Mouse (Mus musculus) embryonic fibroblast, embryonic 13.5 days (primary cell): ENCODE data around the gene Rad51b. TPM values are rescaled to one million over a fixed set of nuclear protein-coding genes. Genes with fewer than 3 reads are reported as not detected.

Source experiments
- H3K27ac ChIP-seq: 2 replicates; pipeline ENCODE4 v1.5.1; 2012; ENCODE audit warnings: low read length, control low read depth, inconsistent platforms; ENCODE audit not compliant: insufficient read depth
- H3K4me1 ChIP-seq: 2 replicates; pipeline ENCODE4 v1.6.1; 2011; ENCODE audit warnings: low read length; ENCODE audit not compliant: control insufficient read depth, insufficient read depth
- H3K4me3 ChIP-seq: 2 replicates; pipeline ENCODE4 v1.5.1; 2011; ENCODE audit warnings: mild to moderate bottlenecking, control low read depth, low read length; ENCODE audit not compliant: insufficient read depth
- CTCF ChIP-seq: IDR thresholded peaks from 2 replicates; pipeline ENCODE4 v1.5.1; 2011; ENCODE audit warnings: mild to moderate bottlenecking, control low read depth, low read length, moderate library complexity, borderline replicate concordance; ENCODE audit not compliant: insufficient read depth
- POLR2A ChIP-seq: IDR thresholded peaks from 2 replicates; pipeline ENCODE4 v1.6.1; 2011; ENCODE audit warnings: low read depth, mild to moderate bottlenecking, control low read depth, low read length, moderate library complexity
- polyA plus RNA-seq: library from polyadenylated mRNA; stranded (reverse); fragments of >200 nt; gene quantifications from 2 replicates; pipeline ENCODE4 v1.2.4, GENCODE M21; 2011; ENCODE audit warnings: low read depth; ENCODE audit not compliant: missing spikeins, insufficient read length

Gene Rad51b
- polyA plus RNA-seq, 1 experiment: 4.0 TPM

DNA sequence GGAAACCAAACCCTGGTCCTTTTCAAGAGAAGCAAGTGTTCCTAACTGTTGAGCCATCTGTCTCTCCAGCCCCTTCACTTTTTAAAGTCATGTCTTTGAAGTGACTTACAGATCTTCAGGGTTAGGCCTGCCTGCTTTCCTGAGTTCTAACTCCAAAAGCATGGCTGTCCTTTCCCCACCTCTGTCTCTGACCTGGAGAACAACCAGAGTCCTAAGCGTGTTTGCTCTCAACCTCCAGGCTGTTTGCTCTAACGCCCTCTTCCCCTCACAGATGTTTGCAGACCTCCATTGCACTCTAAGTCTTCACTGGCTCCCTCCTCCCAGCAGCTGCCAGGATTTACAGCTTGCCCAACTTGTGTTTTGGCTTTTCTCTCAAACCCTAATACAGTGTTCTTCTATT lies 29.7 kb downstream of the Rad51b start:
- TF ChIP-seq POLR2A (no peak), CTCF (no peak)
- H3K4me1 ChIP-seq: no peaks in the 10 kb centered on the region; the same call in 1 of the 2 replicates
- H3K4me3 ChIP-seq: no peak overlapping the region
- H3K27ac ChIP-seq: no peak overlapping the region

DNA sequence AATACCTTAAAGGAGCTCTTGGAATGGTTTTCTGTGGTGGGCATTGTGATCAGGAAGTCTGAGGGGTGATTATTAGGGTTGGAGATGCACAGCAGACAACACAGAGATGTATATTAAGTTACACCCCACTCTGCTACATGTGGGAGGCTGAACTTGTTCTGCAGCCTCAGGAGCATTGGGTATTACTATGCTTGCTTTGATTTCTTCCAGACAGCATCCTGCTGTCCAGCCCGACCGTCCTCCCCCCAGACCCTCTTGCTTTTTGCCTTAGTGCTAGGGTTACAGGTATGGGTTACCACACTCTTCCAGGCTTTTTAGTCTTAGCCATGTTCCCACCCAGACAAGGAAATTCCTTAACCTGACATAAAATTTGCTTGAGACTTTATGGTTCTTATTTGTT lies 30.8 kb downstream of the Rad51b start:
- no peak for TF ChIP-seq CTCF
- H3K27ac ChIP-seq: no peak overlapping the region
- H3K4me1 ChIP-seq: no peaks in the 10 kb centered on the region; the same call in 1 of the 2 replicates
- no peak overlapping the region for H3K4me3 ChIP-seq

DNA sequence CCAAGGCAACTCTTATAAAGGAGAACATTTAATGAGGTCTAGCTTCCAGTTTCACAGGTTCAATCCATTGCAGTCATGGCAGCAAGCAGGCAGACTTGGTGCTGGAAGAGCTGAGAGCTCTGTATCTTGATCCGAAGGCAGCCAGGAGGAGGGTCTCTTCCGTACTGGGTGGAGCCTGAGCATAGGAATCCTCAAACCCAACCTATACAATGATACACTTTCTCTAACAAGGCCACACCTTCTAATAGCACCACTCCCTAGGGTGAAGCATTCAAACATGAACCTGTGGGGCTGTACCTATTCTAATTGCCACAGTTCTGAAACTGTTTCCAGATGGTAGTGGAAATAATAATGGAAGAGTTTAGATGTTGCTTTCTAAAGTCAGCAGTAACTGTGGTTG lies 33.5 kb downstream of the Rad51b start:
- TF ChIP-seq POLR2A (no peak), CTCF (no peak)
- H3K4me1 ChIP-seq: no peaks in the 10 kb centered on the region; the same call in 1 of the 2 replicates
- H3K27ac ChIP-seq: no peak overlapping the region
- H3K4me3 ChIP-seq: no peak overlapping the region

DNA sequence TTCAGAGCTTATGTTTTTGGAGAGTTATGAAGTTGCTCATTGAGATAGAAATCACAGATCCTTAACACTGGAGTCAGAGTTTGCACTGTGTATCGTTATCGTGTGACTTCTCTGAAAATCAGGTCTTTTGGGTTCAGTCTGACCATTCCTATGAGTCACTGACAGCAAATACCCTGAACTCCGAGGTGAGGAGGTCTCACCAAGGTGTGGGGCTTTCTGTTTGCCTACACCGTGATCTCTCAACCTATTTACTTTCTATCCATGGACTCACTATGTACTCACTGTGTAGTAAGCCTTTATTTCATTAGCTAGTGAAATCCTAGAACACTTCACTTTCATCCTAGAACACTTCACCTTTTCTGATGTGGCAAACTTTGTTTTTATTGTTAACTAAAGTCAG lies 34.6 kb downstream of the Rad51b start:
- TF ChIP-seq CTCF: no peak
- TF ChIP-seq POLR2A: no peak
- H3K4me3 ChIP-seq: no peak overlapping the region
- no peak overlapping the region for H3K27ac ChIP-seq
- no peaks in the 10 kb centered on the region; the same call in 1 of the 2 replicates for H3K4me1 ChIP-seq

DNA sequence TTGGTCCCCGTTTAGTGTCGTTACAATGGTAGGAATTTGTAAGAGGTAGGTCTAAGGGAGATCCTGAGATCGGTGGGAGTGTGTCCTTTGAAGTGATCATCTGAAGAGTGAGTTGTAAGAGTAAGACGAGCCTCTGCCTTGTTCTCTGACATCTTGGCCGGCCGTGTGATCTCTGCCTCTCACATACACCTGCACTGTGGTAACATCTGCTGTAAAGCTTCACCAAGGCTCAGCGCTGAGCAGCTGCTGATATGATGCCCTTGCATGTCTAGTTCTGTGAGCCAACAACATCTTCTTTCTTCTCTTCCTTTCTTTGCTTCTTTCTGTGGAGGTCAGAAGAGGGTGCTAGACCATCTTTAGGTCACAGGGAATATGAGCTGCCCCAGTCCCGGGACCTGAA lies 41.7 kb downstream of the Rad51b start:
- Histone ChIP-seq H3K27ac (no peak overlapping the region), H3K4me3 (no peak overlapping the region), H3K4me1 (peaks cover 3% of the 10 kb centered on the region; the same call in 1 of the 2 replicates)
- TF ChIP-seq CTCF (no peak), POLR2A (no peak)

DNA sequence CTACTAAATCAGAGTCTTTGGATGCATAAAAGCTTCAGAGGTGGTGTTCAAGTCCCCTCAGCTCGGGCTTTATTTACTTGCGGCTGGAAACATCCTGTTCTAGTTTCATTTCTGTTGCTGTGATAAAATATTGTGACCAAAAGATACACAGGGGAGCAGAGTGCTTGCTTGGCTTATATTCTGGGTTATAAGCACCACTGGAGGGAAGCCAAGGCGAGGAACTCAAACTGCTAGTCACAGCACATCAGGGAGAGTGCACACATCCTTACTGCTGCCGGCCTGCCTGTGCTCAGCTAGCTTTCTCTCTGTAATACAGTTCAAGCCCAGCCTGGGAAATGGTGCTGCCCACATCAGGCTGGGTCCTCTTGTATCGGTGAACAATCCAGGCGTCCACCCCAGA lies 43.4 kb downstream of the Rad51b start:
- no peak overlapping the region for H3K4me3 ChIP-seq
- peaks cover 3% of the 10 kb centered on the region; the same call in 1 of the 2 replicates for H3K4me1 ChIP-seq
- H3K27ac ChIP-seq: peak overlapping the region; percentile 25; the same call in 1 of the 2 replicates
- no peak for TF ChIP-seq POLR2A
- TF ChIP-seq CTCF: no peak

DNA sequence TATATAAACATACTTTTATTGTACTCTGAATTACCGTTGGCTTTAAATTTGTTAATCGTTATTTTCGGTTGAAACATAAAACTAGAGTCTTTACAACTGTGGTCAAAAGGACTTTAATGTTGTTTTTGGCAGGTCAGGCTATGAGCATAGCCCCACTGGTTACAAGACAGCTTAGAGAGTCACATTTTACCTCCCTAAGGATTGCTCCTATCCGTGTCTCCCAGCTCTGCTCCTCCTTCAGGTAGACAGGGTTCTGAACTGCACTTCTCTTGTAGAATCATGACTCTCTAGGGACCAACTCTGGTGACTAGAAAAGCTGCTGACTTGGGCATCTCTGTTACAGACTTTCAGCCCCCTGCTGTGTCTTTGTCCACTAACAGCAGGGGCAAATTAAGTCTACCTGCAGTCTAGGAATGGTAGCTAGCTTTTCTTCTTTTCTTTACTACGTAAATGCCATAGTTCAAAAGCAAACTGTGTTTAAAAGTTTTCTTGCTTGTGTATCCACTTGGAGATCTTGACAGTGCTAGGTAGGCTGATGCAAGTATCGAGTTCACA lies 44.3 kb downstream of the Rad51b start:
- H3K4me1 ChIP-seq: peaks cover 7% of the 10 kb centered on the region
- H3K4me3 ChIP-seq: no peak overlapping the region
- TF ChIP-seq POLR2A (no peak), CTCF (no peak)
- H3K27ac ChIP-seq: no peak overlapping the region

DNA sequence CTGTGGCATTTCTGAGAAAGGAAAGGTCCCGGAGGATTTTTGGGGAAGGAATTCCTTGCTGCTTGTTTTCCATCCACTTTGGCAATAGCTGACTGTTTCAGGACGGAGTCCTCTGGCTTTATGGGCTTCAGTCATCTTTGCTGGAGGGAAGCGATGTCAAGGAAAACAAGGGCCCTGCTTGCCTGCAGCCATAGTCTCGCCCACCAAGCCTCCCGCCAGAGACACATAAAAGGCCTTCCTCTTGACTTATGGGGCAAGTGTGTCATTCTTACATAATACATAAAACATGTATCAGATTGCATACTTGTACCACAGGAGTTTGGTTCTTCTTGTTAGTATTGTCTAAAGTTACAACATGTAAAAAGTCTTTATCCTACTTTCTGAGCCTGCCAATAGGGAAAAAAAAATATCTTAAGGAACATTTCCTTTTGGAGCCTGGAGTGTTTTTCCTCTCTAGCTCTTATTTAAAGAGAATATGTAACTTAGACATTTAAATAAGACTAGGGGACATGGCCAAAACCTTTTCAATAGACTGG lies 49.2 kb downstream of the Rad51b start:
- peaks cover 17% of the 10 kb centered on the region for H3K4me1 ChIP-seq
- no peak for TF ChIP-seq CTCF
- no peak for TF ChIP-seq POLR2A
- peak overlapping the region; percentile 64 for H3K27ac ChIP-seq
- no peak overlapping the region for H3K4me3 ChIP-seq

DNA sequence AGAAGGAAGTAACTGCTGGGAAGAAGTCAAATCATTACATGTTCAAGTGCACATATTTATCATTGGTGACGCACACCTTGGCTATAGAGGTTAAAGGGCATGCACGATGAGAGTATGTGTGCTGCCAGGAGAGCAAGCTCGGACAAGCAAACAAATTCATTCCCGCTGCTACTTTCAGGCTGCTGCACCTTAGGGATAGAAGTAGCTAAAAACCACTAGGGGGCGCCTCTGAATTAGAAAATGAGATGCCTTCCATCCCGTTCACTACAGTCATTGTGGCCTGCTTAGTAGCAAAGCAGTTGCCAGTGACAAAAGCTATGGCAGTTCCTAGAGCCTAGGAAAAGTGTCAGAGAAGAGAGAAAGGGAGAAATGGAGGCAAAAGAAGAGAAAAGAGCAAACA lies 50.6 kb downstream of the Rad51b start:
- TF ChIP-seq POLR2A (no peak), CTCF (no peak)
- Histone ChIP-seq H3K4me1 (peaks cover 24% of the 10 kb centered on the region), H3K27ac (no peak overlapping the region), H3K4me3 (no peak overlapping the region)

DNA sequence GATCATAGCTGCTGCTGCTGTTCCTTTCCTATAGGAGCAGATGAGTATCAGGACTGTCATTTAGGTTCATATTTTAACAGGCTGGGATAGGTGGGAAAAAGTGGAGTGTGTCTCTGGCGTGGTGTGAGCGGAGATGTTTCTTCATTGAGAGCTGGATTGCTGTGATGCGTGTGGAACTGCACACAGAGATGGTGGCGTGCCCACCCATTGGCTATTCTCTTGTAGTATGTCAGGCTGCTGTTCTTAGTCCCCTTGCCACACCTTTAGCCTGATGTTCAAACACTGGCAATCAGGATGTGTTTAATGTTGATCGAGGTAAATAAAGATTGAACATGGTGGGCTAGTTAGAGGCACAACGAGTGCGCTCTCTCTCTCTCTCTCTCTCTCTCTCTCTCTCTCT lies 54.4 kb downstream of the Rad51b start:
- TF ChIP-seq POLR2A (no peak), CTCF (no peak)
- H3K4me3 ChIP-seq: no peak overlapping the region
- 0 out of 2 replicates have a peak overlapping the region, but pooled peaks have one; percentile 39 for H3K27ac ChIP-seq
- peaks cover 35% of the 10 kb centered on the region for H3K4me1 ChIP-seq
